Mouse (Mus musculus): ENCODE measurements around the gene Samd8.
A peak's percentile ranks its signal among the peaks of the same experiment; 100 is the strongest.

Samd8 gene

GRCm38 (mm10) chr14:21830876-21831767, 80.8 kb downstream of the Samd8 start:
- peak; percentile 96 to 98 for DNase-seq

- no peak for DNase-seq
Measured at GRCm38 (mm10) chr14:21831830-21832403, 81.6 kb downstream of the Samd8 start.

- DNase-seq, result peak in 1 of 2 experiments; percentile 34
Measured at GRCm38 (mm10) chr14:21838336-21839017, 88.1 kb downstream of the Samd8 start.

GRCm38 (mm10) chr14:21841819-21842592, 91.7 kb downstream of the Samd8 start:
- DNase-seq, result no peak

- DNase-seq, result no peak
Measured at GRCm38 (mm10) chr14:21843263-21843662, 92.9 kb downstream of the Samd8 start.

- DNase-seq, result no peak
Measured at GRCm38 (mm10) chr14:21846827-21847380, 96.6 kb downstream of the Samd8 start.

GRCm38 (mm10) chr14:21847381-21848165, 97.2 kb downstream of the Samd8 start:
- peak; percentile 84 to 86 for DNase-seq
